Mouse (Mus musculus) bone marrow macrophage, adult 2 months (primary cell): Measurements from ENCODE around the gene Ttc23l.

Experiments
- CTCF ChIP-seq: IDR thresholded peaks from 2 replicates; pipeline ENCODE4 v1.5.1; 2012; ENCODE audit warnings: low read depth, mild to moderate bottlenecking, low read length, moderate library complexity
- POLR2A ChIP-seq: IDR thresholded peaks from 2 replicates; pipeline ENCODE4 v1.6.1; 2012; ENCODE audit warnings: mild to moderate bottlenecking, low read depth, low read length, borderline replicate concordance

- TF ChIP-seq CTCF: no peak
- no peak for TF ChIP-seq POLR2A
These were observed 18.0 kb downstream of the Ttc23l start for GRCm38 (mm10) chr15:10540271-10541088.
